Mouse (Mus musculus): ENCODE results near the gene Fbxo9.

GRCm38 (mm10) chr9:78059525-78060120 lies 49.2 kb downstream of the Fbxo9 start:
- no peak for TF ChIP-seq CTCF (IDR thresholded peaks at IDR 0.05; ENCODE audit: extremely low read depth, insufficient read depth, low read length)
- TF ChIP-seq POLR2A (IDR thresholded peaks at IDR 0.05; ENCODE audit: extremely low read depth, insufficient read depth, low read length), result no peak
